Mouse (Mus musculus) lung, postnatal 14 days (tissue): ENCODE results near the gene Bcas3.

ENCODE experiments used
- DNase-seq: peaks from one replicate; pipeline ENCODE4 v3.0.0; 2021

Gene Bcas3

GRCm38 (mm10) chr11:85352539-85353380 is at the start of gene Bcas3:
Gene Bcas3 (plus strand): TSS chr11:85353167.
- peak; percentile 97 for DNase-seq

GRCm38 (mm10) chr11:85306577-85307260 is 46.2 kb upstream of the Bcas3 start:
- DNase-seq = no peak

GRCm38 (mm10) chr11:85308799-85309198 is 44.2 kb upstream of the Bcas3 start:
- DNase-seq = no peak

- no peak for DNase-seq
Measured at GRCm38 (mm10) chr11:85310407-85310712, 42.6 kb upstream of the Bcas3 start.

- DNase-seq = peak; percentile 99
Measured at GRCm38 (mm10) chr11:85310713-85311574, 42.0 kb upstream of the Bcas3 start, which contains the start of gene Ppm1d. Gene Ppm1d (plus strand): TSS chr11:85311244.

DNA sequence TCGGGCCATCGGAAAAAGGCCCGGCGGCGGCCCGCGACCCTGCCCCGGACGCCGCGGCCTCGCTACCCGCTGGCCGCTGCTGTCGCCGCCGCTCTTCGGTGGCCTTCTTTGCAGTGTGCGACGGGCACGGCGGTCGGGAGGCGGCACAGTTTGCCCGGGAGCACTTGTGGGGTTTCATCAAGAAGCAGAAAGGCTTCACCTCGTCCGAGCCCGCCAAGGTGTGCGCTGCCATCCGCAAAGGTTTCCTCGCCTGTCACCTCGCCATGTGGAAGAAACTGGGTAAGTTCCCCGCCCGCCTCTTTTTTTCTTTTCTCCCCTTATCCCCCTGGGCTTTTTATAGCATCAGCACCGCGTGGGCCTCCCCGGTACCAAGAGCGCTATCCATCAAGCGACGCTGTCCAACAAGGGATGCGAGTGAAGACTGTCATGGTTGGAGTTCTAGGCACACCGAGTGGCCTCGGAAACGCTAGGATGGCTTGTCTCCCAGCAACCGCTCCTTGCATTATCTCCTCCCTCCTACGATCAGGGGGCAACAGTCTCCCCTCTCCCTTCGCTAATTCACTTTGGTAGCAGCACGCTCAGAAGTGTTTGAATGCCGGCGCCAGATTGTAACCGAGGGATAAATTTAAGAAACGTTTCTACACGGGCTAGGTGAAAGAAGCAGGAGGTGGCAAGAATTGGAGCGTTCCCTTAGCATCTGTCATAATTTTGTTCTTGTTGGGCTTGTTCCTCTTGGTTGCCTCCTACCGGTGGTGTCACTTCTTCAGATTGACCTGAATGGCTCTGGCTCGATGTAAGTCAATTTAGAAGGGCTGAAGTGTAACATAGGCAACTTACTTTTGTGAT is 41.1 kb upstream of the Bcas3 start:
- peak; percentile 39 for DNase-seq

DNA sequence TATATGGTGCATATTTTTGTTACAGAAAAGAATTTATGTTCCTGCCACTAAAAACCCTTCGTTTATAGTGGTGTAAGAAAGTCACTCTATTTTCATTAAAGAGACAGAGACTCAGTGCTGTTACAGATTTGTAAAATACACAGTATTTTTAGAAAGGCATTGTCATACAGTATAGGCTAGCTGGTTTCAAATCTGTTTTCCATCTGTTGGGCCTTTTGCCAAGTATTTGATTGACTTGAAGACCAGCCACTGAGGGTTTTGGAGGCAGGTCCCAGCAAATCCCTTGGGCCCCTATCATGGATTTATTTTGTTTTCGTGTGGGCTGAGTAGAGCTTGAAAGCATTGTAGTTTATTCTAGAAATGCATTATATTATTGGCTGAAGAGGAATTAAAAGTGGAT is 40.1 kb upstream of the Bcas3 start:
- peak; percentile 72 for DNase-seq

GRCm38 (mm10) chr11:85313361-85313760 is 39.6 kb upstream of the Bcas3 start:
- DNase-seq = no peak

DNA sequence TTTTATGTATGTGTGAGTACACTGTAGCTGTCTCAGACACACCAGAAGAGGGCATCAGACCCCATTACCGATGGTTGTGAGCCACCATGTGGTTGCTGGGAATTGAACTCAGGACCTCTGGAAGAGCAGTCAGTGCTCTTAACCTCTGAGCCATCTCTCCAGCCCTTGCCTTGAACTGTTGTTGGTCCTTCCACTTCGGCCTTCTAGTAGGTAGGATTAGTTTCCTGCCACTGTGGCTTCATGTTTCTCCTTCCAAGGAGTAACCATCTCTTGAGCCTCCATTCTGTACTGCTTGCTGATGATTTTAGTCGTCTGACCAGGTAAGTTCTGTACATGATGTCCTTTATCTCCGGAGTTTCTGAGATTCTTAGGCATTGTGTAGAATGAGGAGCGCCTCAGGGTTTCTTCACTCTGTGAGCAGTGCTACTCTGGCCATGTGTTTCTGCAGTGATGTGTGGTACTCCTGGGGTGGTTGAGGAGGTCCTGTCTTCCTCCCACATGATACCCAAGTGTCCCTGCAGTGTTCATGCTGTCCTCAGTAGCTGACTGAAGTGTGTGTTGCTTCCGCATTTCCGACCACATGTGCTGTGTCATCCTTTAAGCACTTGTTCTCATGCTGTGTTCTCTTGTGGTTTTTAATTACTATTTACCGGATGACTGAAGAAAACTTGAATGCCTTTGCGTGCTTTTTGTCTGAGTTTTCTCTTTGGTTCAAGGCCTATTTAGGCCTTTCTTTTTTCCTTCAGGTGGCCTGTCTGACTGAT is 29.2 kb upstream of the Bcas3 start:
- no peak for DNase-seq

DNA sequence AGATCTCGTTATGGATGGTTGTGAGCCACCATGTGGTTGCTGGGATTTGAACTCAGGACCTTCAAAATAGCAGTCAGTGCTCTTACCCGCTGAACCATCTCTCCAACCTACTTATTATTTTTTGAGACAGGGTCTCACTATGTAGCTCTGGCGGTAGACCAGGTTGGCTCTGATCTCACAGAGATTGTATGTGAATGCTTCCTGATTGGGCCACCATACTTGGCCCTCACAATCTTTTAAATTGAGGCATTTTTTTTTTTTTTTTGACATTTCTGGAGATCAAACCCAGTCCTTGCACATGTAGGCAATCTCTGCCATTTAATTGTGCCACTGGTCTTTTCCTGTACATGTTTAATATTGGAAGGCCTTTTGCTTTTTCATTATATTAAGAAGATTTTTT is 24.2 kb upstream of the Bcas3 start:
- DNase-seq = no peak

GRCm38 (mm10) chr11:85329167-85329894 is 23.6 kb upstream of the Bcas3 start:
- DNase-seq = no peak

DNA sequence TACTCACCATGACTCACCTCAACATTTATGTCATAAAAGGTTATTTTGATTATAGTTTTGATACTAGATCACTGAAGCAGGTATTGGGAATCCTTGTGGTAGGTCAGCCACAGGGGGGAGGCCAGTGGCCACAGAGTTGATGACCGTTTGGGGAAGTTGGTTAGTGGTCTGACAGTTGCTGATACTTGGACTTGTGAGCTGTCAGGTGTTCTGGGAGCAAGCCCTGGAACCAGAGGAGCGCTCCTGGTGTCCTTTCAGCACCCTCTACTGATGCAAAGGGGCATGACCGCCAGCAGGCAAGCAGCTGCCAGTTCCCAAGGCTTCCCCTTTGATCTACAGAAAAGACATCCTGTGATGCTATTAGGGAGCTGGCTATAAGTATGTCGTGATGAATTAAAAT is 18.2 kb upstream of the Bcas3 start:
- DNase-seq = peak; percentile 63

- no peak for DNase-seq
Measured at GRCm38 (mm10) chr11:85339173-85339831, 13.7 kb upstream of the Bcas3 start.

DNA sequence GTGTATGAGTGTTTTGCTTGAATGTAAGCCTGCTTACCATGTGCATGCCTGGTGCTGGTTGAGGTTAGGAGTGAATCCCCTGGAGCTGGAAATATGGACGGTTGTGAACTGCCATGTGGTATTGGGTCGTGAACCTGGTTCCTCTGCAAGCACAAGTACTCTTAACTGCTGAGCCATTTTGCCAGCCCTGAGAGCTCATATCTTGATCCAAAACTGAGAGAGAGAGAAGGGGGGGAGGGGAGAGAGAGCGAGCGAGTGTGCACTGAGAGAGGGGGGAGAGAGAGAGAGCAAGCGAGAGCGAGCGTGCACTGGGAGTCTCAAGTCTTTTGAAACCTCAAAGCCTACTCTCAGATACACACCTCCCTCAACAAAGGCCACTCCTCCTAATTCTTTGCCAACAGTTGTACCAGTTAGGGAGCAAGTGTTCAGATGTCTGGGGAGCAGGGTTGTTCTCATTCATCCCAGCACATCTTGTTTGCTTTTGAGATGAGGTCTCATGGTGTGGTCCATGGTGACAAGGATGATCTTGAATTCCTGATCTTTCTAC is 12.8 kb upstream of the Bcas3 start:
- no peak for DNase-seq

DNA sequence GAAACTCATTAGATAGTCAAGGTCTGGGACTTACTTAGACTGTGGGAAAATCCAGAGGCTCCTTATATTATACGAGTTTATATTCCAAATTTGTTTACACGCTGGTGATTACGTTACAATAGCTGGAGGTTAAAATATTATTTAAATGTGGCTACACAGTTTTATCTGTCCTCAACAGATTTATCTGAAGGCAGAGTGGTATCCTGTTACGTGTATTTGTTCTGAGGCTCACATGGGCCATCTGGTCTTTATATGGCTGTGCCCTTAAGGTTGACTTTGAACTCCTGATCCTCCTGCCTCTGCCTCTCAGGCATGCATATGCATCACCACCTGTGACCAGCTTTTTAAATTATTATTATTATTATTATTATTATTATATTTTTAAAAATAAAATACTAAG is 852 bp downstream of the Bcas3 start:
- DNase-seq = no peak

DNA sequence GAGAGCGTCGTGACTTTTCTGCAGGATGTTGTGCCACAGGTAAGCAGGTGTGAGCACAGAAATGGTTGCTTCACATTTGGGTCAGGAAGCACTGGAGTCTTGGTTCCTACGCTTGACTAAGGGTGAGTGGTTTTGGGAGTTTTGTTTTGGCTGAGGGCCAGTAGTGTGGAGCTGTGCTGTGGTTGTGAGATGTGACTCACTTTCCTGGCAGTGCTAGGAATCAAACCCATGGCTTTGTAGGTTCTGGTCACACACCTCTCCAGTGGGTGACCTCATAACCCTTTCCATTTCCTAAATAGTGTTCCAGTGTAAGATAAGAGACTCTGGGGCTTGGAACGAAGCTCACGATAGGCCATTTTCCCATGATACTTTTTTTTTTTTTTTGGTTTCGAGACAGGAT is 6.7 kb downstream of the Bcas3 start:
- DNase-seq = no peak

DNA sequence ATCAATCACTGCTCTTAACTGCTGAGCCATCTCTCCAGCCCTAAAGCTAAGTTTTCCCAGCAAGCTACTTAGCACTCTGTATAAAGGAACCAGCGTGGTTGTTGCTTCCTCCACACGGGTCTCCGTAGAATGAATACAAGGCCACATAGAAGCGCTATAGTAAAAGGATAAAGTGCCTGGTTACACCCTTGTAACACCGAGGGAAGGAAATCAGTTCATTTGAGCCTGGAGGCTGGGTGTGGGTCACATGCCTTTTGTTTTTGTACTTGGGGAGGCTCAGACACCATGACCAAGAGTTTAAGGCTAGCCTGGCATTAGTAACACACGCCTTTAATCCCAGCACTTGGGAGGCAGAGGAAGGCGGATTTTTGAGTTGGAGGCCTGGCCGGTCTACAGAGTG is 8.7 kb downstream of the Bcas3 start:
- no peak for DNase-seq

DNA sequence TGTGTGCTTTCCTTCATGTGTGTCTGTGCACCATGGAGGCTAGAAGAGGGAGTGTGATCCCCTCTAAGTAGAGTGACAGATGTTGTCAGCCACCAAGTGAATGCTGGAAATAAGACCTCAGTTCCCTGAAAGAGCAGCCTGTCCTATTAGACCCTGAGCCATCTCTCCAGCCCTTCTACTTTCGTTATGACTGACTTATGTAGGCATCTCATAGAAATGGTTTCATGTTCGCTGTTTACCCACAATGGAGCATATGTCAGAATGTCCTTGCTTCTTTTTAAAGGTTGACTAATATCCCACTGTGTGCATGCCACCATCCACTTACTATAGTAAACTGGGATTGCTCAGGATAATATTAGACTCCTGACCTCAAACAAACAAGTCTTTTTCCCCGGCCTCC is 13.2 kb downstream of the Bcas3 start:
- DNase-seq = no peak

GRCm38 (mm10) chr11:85367823-85368222 is 14.9 kb downstream of the Bcas3 start:
- no peak for DNase-seq

DNA sequence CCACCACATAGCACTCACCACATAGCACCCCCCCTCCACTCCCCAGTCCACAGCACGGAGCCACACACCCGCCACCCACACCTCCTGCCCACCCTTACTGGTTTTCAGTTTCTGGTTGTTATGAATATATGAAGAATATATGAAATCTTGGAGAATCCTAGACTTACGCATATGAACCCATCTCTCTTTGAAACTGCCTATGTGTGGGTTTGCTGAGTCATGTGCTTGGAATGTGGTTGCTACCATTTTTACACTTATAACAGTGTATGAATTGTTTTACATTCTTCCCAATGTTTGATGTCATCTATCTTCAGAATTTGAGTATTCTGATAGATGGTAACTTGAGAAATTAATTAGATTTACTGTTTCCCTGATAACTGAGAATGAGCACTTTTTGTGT is 26.1 kb downstream of the Bcas3 start:
- no peak for DNase-seq
